Mouse (Mus musculus) natural killer cell, adult 2 months (primary cell): ENCODE data around the gene Tnfrsf1b.
"Not testable (repeated sequence)": the region's sequence is repeated elsewhere in the genome, so short reads cannot be mapped to it uniquely, and the experiment has no call there.

ENCODE experiments used
- DNase-seq, 2 experiments: peaks; one replicate each; pipeline ENCODE4 v3.0.0; 2022; ENCODE audit warnings: low spot score in 2 of 2

Tnfrsf1b gene

DNA sequence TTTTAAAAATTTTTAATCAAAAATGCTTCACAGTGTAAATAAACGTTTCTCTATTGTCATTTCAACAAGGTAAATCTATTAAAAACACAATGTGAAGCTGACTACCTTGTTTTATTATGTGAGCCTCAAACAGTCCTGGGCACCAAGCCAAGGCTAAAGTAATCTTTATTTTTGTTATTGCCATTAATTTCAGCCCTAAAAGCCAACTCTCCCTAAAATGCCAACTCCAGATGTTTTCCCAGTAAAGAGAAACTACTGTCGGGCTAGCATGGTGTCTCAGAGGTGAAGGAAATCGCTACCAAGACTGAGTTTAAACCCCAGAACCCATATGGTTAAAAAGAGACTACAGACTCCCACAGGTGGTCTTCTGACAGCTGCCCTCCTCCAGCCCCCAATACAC lies 53.3 kb downstream of the Tnfrsf1b start:
- no peak for DNase-seq

DNA sequence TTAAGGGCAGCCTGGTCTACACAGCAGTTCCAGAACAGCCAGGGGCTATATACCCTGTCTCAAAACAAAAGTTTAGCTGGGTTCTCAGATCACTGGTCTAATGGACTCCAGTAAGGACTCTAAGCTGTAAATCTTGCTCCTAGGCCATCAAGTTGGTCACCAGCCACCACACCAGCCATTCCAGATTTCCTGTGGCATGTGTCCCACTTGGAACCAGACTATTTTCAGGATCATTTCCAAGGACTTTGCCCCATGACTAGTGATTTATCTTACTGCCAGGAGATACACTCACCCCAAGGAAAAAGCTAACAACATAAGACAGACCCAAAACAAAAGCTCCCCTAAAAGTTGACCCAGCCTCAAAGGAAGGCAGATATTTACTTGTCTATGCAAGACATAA lies 54.0 kb downstream of the Tnfrsf1b start:
- no peak for DNase-seq

GRCm38 (mm10) chr4:145188561-145188960 lies 58.1 kb downstream of the Tnfrsf1b start:
- DNase-seq = no peak

- DNase-seq = no peak
Observed at GRCm38 (mm10) chr4:145187619-145188018, 59.1 kb downstream of the Tnfrsf1b start.

GRCm38 (mm10) chr4:145178918-145179549 lies 67.6 kb downstream of the Tnfrsf1b start:
- no peak for DNase-seq

DNA sequence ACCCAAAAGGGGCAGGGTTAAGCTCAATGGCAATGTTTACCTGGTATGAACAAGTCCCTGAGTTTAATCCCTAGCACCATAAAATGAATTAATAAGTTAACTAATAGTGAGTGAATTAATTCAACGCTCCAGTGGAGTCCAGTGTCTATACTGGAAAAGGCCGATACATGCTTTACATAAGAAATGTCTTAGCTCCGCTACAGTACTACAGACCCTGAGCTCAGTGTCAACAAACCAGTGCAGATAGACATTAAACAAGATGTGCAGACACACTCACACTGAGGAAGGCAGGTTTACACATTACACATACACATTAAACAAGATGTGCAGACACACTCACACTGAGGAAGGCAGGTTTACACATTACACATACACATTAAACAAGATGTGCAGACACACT lies 81.1 kb downstream of the Tnfrsf1b start:
- DNase-seq = not testable (repeated sequence)

DNA sequence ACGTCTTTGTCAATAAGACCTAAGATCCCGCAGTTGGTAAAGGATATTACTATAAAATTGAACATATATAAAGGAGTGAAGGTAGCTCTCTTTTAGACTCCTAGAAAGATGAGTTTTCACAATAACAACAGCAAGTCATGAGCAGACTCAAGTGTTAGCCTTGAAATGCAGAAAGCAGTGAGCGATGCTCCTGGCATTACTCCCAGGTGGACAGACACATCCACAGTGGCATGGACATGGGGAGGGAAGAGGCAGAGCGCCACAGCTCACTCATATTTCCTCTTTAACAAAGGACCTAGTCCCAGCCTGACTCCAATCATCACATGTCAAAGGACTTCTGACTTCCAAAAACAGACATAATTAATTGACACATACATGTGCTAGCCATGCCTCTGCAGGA lies 82.6 kb downstream of the Tnfrsf1b start:
- no peak for DNase-seq
